Comparison of ENCODE assay signal across 23 mouse cellular contexts in genomic region chr10:115770032-115770431, GRCm38 (mm10). TPM values are rescaled to one million over a fixed set of nuclear protein-coding genes. Genes with fewer than 3 reads are reported as not detected.
A peak's percentile ranks its signal among the peaks of the same experiment; 100 is the strongest.
DNase-seq lines count a peak whose midpoint lies in the region; ATAC-seq and TF ChIP-seq lines count a peak whose summit lies in the region.
"Had no signal": no experiment of that assay in that cellular context is flagged by ENCODE, and none has a peak within 500 bp of the region (broad histone marks: within the 10 kb centered on the region; RNA-seq: fewer than 3 reads in every experiment).

No protein-coding gene starts in this region.

- no peaks in the 10 kb centered on the region for H3K27me3 ChIP-seq in limb, embryonic 11.5 days (ENCODE audit: control insufficient read depth, insufficient read depth, low read length)
- no peaks in the 10 kb centered on the region for H3K27me3 ChIP-seq in limb, embryonic 10.5 days (ENCODE audit: low read depth, poor library complexity, severe bottlenecking)
- H3K27me3 ChIP-seq in midbrain, embryonic 11.5 days (ENCODE audit: control insufficient read depth, insufficient read depth, low read length) = no peaks in the 10 kb centered on the region
- no peaks in the 10 kb centered on the region for H3K27me3 ChIP-seq in midbrain, embryonic 16.5 days (ENCODE audit: control insufficient read depth, insufficient read depth, low read depth, low read length)
- no peaks in the 10 kb centered on the region for H3K27me3 ChIP-seq in limb, embryonic 13.5 days
- no peaks in the 10 kb centered on the region for H3K27me3 ChIP-seq in limb, embryonic 14.5 days (ENCODE audit: control insufficient read depth, insufficient read depth, low read length)
- H3K27me3 ChIP-seq in forebrain, embryonic 14.5 days (replicated peaks; ENCODE audit: control insufficient read depth, insufficient read depth, low read length) = no peaks in the 10 kb centered on the region
- H3K27me3 ChIP-seq: CH12.LX, Patski had no signal

- no peaks in the 10 kb centered on the region for H3K4me1 ChIP-seq in limb, embryonic 11.5 days (ENCODE audit: control insufficient read depth, insufficient read depth, low read length)
- H3K4me1 ChIP-seq in limb, embryonic 10.5 days = peaks cover 2% of the 10 kb centered on the region; the same call in 1 of the 2 replicates
- no peaks in the 10 kb centered on the region for H3K4me1 ChIP-seq in midbrain, embryonic 11.5 days (ENCODE audit: control insufficient read depth, insufficient read depth, low read length)
- no peaks in the 10 kb centered on the region for H3K4me1 ChIP-seq in midbrain, embryonic 16.5 days (ENCODE audit: control insufficient read depth, insufficient read depth, low read length)
- H3K4me1 ChIP-seq in limb, embryonic 13.5 days = no peaks in the 10 kb centered on the region
- H3K4me1 ChIP-seq in limb, embryonic 14.5 days (ENCODE audit: control insufficient read depth, insufficient read depth, low read length) = no peaks in the 10 kb centered on the region
- H3K4me1 ChIP-seq in forebrain, embryonic 14.5 days (ENCODE audit: control insufficient read depth, insufficient read depth, low read length) = no peaks in the 10 kb centered on the region

- H3K4me3 ChIP-seq in limb, embryonic 11.5 days (ENCODE audit: low read depth, low read length) = no peak overlapping the region
- H3K4me3 ChIP-seq in limb, embryonic 10.5 days = no peak overlapping the region
- H3K4me3 ChIP-seq in midbrain, embryonic 11.5 days (ENCODE audit: low read depth, low read length) = no peak overlapping the region
- H3K4me3 ChIP-seq in midbrain, embryonic 16.5 days (ENCODE audit: low read depth, low read length) = no peak overlapping the region
- H3K4me3 ChIP-seq in limb, embryonic 13.5 days = no peak overlapping the region
- no peak overlapping the region for H3K4me3 ChIP-seq in limb, embryonic 14.5 days (replicated peaks; ENCODE audit: low read length)
- H3K4me3 ChIP-seq in forebrain, embryonic 14.5 days (ENCODE audit: low read depth, low read length) = no peak overlapping the region

- H3K4me2 ChIP-seq in limb, embryonic 11.5 days (ENCODE audit: low read depth, severe bottlenecking) = no peak overlapping the region
- H3K4me2 ChIP-seq in midbrain, embryonic 11.5 days = no peak overlapping the region
- no peak overlapping the region for H3K4me2 ChIP-seq in midbrain, embryonic 16.5 days (ENCODE audit: low read length)
- no peak overlapping the region for H3K4me2 ChIP-seq in limb, embryonic 13.5 days (replicated peaks)
- H3K4me2 ChIP-seq in limb, embryonic 14.5 days (replicated peaks; ENCODE audit: low read depth, low read length, severe bottlenecking) = no peak overlapping the region
- H3K4me2 ChIP-seq in forebrain, embryonic 14.5 days (ENCODE audit: low read length) = no peak overlapping the region

- no peaks in the 10 kb centered on the region for H3K9me3 ChIP-seq in limb, embryonic 11.5 days (ENCODE audit: control insufficient read depth, low read length)
- no peaks in the 10 kb centered on the region for H3K9me3 ChIP-seq in limb, embryonic 10.5 days (replicated peaks)
- no peaks in the 10 kb centered on the region for H3K9me3 ChIP-seq in midbrain, embryonic 11.5 days (ENCODE audit: control insufficient read depth, low read length)
- H3K9me3 ChIP-seq in midbrain, embryonic 16.5 days (replicated peaks; ENCODE audit: control insufficient read depth, low read length, poor library complexity, severe bottlenecking) = no peaks in the 10 kb centered on the region
- H3K9me3 ChIP-seq in limb, embryonic 13.5 days = no peaks in the 10 kb centered on the region
- H3K9me3 ChIP-seq in limb, embryonic 14.5 days (ENCODE audit: control insufficient read depth, low read length) = no peaks in the 10 kb centered on the region
- H3K9me3 ChIP-seq in forebrain, embryonic 14.5 days (replicated peaks; ENCODE audit: control insufficient read depth, low read length) = no peaks in the 10 kb centered on the region

- WGBS in limb, embryonic 11.5 days = 93% methylated on average over 8 of the region's 8 CpGs
- 95% methylated on average over 8 of the region's 8 CpGs for WGBS in limb, embryonic 10.5 days
- WGBS in midbrain, embryonic 11.5 days = 91% methylated on average over 8 of the region's 8 CpGs
- 95% methylated on average over 8 of the region's 8 CpGs for WGBS in midbrain, embryonic 16.5 days
- WGBS in limb, embryonic 13.5 days = 76% methylated on average over 8 of the region's 8 CpGs
- WGBS in limb, embryonic 14.5 days = 70% methylated on average over 8 of the region's 8 CpGs
- 94% methylated on average over 8 of the region's 8 CpGs for WGBS in forebrain, embryonic 14.5 days

- H3K36me3 ChIP-seq in limb, embryonic 11.5 days (ENCODE audit: control insufficient read depth, insufficient read depth, low read length) = no peaks in the 10 kb centered on the region
- no peaks in the 10 kb centered on the region for H3K36me3 ChIP-seq in limb, embryonic 10.5 days
- no peaks in the 10 kb centered on the region for H3K36me3 ChIP-seq in midbrain, embryonic 11.5 days (ENCODE audit: control insufficient read depth, insufficient read depth, low read length)
- no peaks in the 10 kb centered on the region for H3K36me3 ChIP-seq in midbrain, embryonic 16.5 days (ENCODE audit: control insufficient read depth, insufficient read depth, low read length)
- no peaks in the 10 kb centered on the region for H3K36me3 ChIP-seq in limb, embryonic 13.5 days
- H3K36me3 ChIP-seq in limb, embryonic 14.5 days (ENCODE audit: control insufficient read depth, insufficient read depth, low read length) = no peaks in the 10 kb centered on the region
- H3K36me3 ChIP-seq in forebrain, embryonic 14.5 days (ENCODE audit: control insufficient read depth, insufficient read depth, low read length) = no peaks in the 10 kb centered on the region
- H3K36me3 ChIP-seq: G1E had no signal

- DNase-seq in limb, embryonic 11.5 days (ENCODE audit: low spot score) = peak; percentile 4
- no peak for DNase-seq in limb, embryonic 10.5 days (ENCODE audit: low spot score)
- DNase-seq in midbrain, embryonic 11.5 days (ENCODE audit: low spot score, missing footprints) = peak; percentile 56
- DNase-seq in limb, embryonic 14.5 days (ENCODE audit: low spot score) = no peak
- DNase-seq in MN1 (ENCODE audit: low spot score) = no peak
- no peak for DNase-seq in forebrain, embryonic 14.5 days (ENCODE audit: low spot score)
- DNase-seq: adrenal gland, adult 2 months; adrenal gland, adult 8-10 months; adrenal gland, postnatal 10 days; adrenal gland, postnatal 14 days; adrenal gland, postnatal 25 days; adrenal gland, postnatal 36 days; B cell, adult 2 months; cerebellum, adult 11 months; cerebellum, adult 11-12 months; cerebellum, adult 18-20 months had no signal

- H3K27ac ChIP-seq in limb, embryonic 11.5 days (replicated peaks; ENCODE audit: low read depth, low read length) = no peak overlapping the region
- no peak overlapping the region for H3K27ac ChIP-seq in limb, embryonic 10.5 days
- H3K27ac ChIP-seq in midbrain, embryonic 11.5 days (ENCODE audit: low read depth, low read length) = no peak overlapping the region
- H3K27ac ChIP-seq in midbrain, embryonic 16.5 days (ENCODE audit: low read length) = no peak overlapping the region
- no peak overlapping the region for H3K27ac ChIP-seq in limb, embryonic 13.5 days
- no peak overlapping the region for H3K27ac ChIP-seq in limb, embryonic 14.5 days (replicated peaks; ENCODE audit: low read depth, low read length)
- H3K27ac ChIP-seq in forebrain, embryonic 14.5 days (ENCODE audit: low read depth, low read length) = no peak overlapping the region

- no peak overlapping the region for H3K9ac ChIP-seq in limb, embryonic 11.5 days (ENCODE audit: low read length)
- H3K9ac ChIP-seq in midbrain, embryonic 11.5 days (ENCODE audit: low read length) = no peak overlapping the region
- H3K9ac ChIP-seq in midbrain, embryonic 16.5 days (ENCODE audit: low read depth, low read length) = no peak overlapping the region
- H3K9ac ChIP-seq in limb, embryonic 13.5 days = no peak overlapping the region
- no peak overlapping the region for H3K9ac ChIP-seq in limb, embryonic 14.5 days (ENCODE audit: low read depth, low read length, severe bottlenecking)
- H3K9ac ChIP-seq in forebrain, embryonic 14.5 days (ENCODE audit: low read length) = no peak overlapping the region

- TF ChIP-seq POLR2A in limb, embryonic 14.5 days (IDR thresholded peaks at IDR 0.05; ENCODE audit: borderline replicate concordance, extremely low read depth, insufficient read depth, insufficient read length) = no peak

- no peak for ATAC-seq in limb, embryonic 11.5 days (ENCODE audit: insufficient number of reproducible peaks, low FRiP score, low TSS enrichment, low read depth)
- ATAC-seq in midbrain, embryonic 11.5 days (ENCODE audit: low FRiP score) = no peak
- no peak for ATAC-seq in midbrain, embryonic 16.5 days
- 0 out of 2 replicates have a peak, but pooled peaks have one; percentile 57 for ATAC-seq in limb, embryonic 13.5 days (ENCODE audit: low FRiP score, low read depth)
- peak; percentile 69 for ATAC-seq in limb, embryonic 14.5 days (ENCODE audit: low FRiP score, low read depth)
- no peak for ATAC-seq in forebrain, embryonic 14.5 days
- ATAC-seq: activated CD4-positive, CD25-positive, alpha-beta regulatory T cell, adult 4 months; CD4-positive, CD25-positive, alpha-beta regulatory T cell, adult 4 months; Patski had no signal

RNA-seq across cellular contexts. Expression of gene Tspan8, which starts 46.6 kb away (rescaled TPM):
- 0.39 and 0.77 TPM in 2 replicates for polyA plus RNA-seq in limb, embryonic 11.5 days (2014; fragmentation: Nextera tagmentation; extraction: Ambion mirVana)
- polyA plus RNA-seq in limb, embryonic 10.5 days (2016; fragmentation: Nextera tagmentation; extraction: Ambion mirVana) = 0.86 and 1.3 TPM in 2 replicates
- polyA plus RNA-seq in midbrain, embryonic 11.5 days (2014; fragmentation: Nextera tagmentation; extraction: Ambion mirVana) = 0.72 and 0.75 TPM in 2 replicates
- polyA plus RNA-seq in midbrain, embryonic 16.5 days (2015; fragmentation: Nextera tagmentation; extraction: Ambion mirVana) = 0.61 and 1.0 TPM in 2 replicates
- polyA plus RNA-seq in limb, embryonic 13.5 days (2015; fragmentation: Nextera tagmentation; extraction: Ambion mirVana) = 2.0 and 2.8 TPM in 2 replicates
- polyA plus RNA-seq in limb, embryonic 14.5 days (2012; rRNA removed) = 2.8 TPM in 2 replicates
- polyA plus RNA-seq in limb, embryonic 14.5 days (2014; fragmentation: Nextera tagmentation; extraction: Ambion mirVana) = 1.8 and 2.0 TPM in 2 replicates
- 0.25 and 0.34 TPM in 2 replicates for polyA plus RNA-seq in forebrain, embryonic 14.5 days (2014; fragmentation: Nextera tagmentation; extraction: Ambion mirVana)
- polyA plus RNA-seq: adrenal gland, adult 2 months; CD4-positive, CD25-positive, alpha-beta regulatory T cell, adult 4 months; G1E had no signal

Comparison
In these comparisons a context has a peak if more than half of its experiments do, and no peak if none do; other contexts are left out.
1. ATAC-seq: peak in limb, embryonic 13.5 days (single experiment) and limb, embryonic 14.5 days (single experiment); none in limb, embryonic 11.5 days (single experiment), midbrain, embryonic 11.5 days (single experiment), midbrain, embryonic 16.5 days (single experiment) and forebrain, embryonic 14.5 days (single experiment).
2. DNase-seq: peak in limb, embryonic 11.5 days (single experiment) and midbrain, embryonic 11.5 days (single experiment); none in limb, embryonic 10.5 days (single experiment), limb, embryonic 14.5 days (single experiment), MN1 (single experiment) and forebrain, embryonic 14.5 days (single experiment).